Mouse (Mus musculus) liver, adult 10 weeks (tissue): ENCODE measurements around the gene Ncoa4. TPM values are rescaled to one million over a fixed set of nuclear protein-coding genes. Genes with fewer than 3 reads are reported as not detected.

Experiments used
- polyA plus RNA-seq: library from polyadenylated mRNA; stranded (reverse); fragments of 350-450 nt; fragmentation: Illumina TruSeq; extraction: RNeasy Lipid Tissue Mini Kit (QIAGEN cat#74804); gene quantifications from one replicate; pipeline ENCODE4 v1.2.3, GENCODE M21; 2014; ENCODE audit warnings: low read depth, low replicate concordance

Gene Ncoa4
- 164 TPM for polyA plus RNA-seq

DNA sequence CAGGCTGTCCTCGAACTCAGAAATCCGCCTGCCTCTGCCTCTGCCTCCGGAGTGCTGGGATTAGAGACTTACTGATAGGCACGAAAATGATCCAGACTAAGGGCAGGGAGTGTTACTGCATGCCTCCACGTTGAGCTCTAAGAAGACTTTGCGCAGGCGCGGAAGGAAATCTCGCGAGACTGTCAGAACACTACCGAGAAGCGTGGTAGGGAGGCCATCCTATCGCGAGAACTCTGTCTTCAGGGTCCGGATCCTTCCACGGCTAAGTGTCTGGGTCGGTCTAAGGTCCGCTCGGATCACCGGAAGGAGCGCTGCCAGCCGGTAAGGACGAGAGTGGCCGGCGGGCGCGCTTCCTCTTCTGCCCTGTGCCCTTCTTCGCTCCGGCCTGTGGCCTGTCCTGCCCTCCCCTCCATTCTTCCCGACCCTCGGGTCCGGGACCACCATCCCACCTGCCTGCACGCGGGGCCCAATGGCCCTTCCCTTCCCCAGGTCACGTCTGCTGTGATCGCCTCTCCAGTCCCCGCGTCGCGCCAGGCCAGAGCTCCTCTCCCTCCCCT lies at the start of gene Ncoa4:
Gene Ncoa4, plus strand, starts transcription at position 176 of the 557 bp plus-strand sequence.

DNA sequence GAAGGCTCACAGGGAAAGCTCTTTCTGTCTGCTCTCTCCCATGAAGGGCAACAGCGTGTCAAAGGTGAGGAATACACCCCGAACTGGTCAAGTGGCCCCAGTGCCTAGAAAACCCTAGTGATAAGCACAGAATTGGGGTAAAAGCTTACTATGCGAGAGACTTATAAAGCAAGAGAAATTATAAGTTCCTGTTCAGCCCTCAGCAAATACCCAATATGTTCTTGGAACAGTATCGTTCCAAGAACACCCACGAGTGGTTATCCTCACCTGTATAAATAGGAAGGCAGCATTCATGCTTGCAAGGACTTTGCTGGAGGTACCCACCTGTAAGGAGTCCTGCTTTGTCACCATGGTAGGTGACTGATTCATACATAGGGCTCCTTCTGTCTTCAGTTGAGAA lies 17.9 kb upstream of the Ncoa4 start, which contains the start of gene Msmb:
Gene Msmb, plus strand, starts transcription at position 301 of the 400 bp plus-strand sequence.

DNA sequence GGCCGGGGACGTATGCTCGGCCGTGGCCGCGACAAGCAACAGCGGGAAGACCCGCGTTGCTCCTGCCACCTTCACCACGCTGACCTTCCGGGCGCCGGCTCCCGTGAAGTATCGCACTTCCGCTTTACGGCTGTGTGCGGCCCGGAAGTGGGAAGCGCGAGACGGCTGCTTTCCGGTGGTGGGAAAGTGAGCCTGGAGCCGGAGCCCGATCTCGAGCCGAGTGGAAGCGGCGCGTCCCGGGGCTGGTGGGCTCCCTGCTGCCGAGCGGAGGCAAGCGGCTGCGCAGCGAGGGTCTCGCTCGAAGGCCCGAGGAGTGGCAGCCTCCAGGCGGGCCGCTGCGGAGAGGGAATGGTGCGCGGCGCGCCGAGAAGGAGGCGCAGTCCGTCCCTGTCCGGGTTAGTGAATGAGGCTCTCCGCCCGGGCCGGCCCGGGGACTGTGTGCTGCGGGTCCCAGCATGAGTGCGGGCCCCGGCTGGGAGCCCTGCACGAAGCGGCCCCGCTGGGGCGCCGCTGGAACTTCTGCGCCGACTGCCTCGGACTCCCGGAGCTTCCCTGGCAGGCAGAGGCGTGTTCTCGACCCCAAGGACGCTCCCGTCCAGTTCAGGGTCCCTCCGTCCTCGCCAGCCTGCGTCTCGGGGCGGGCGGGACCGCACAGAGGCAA lies 42.3 kb downstream of the Ncoa4 start, which contains the start of the genes Timm23 and Parg:
Gene Timm23, minus strand, starts transcription at position 108 of the 661 bp plus-strand sequence.
Gene Parg, plus strand, starts transcription at position 159 of the 661 bp plus-strand sequence.

Other genes with a start within 250 kb of the Ncoa4 start
- gene Galnt15, start 130.9 kb upstream of the Ncoa4 start, polyA plus RNA-seq: 0.74 TPM
- gene Oxnad1, start 74.5 kb upstream of the Ncoa4 start, polyA plus RNA-seq: 44.4 TPM
- gene Dph3, start 74.1 kb upstream of the Ncoa4 start, polyA plus RNA-seq: 23.3 TPM
- gene Msmb, start 17.8 kb upstream of the Ncoa4 start, polyA plus RNA-seq: not detected
- gene Timm23, start 42.0 kb downstream of the Ncoa4 start, polyA plus RNA-seq: 154 TPM
- gene Parg, start 42.1 kb downstream of the Ncoa4 start, polyA plus RNA-seq: 19.5 TPM
- gene Ogdhl, start 162.2 kb downstream of the Ncoa4 start, polyA plus RNA-seq: not detected
- gene 1700024G13Rik, start 228.5 kb downstream of the Ncoa4 start, polyA plus RNA-seq: not detected